Mouse (Mus musculus): Measurements from ENCODE around the gene Arl15.
A peak's percentile ranks its signal among the peaks of the same experiment; 100 is the strongest.

Arl15 gene

DNA sequence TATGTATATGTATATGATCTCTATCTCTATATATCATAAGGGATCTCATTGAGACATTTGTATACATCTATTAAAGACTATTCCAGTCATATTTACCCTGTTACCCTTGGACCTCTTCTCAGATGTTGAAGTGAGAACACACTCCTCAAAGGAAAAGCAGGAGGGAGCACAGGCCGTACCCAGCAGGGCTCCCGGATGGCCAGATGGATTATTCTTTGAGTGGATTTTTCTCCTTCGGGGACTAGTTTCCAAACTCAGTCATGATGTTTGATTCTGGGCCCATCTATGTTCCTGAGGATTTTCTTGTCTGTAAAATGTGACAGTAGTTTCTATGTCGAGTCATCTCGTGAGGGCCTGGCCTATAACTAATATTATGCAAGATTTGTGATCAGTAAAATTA, 142.9 kb downstream of the Arl15 start:
- peak; percentile 44 to 53 for DNase-seq

DNA sequence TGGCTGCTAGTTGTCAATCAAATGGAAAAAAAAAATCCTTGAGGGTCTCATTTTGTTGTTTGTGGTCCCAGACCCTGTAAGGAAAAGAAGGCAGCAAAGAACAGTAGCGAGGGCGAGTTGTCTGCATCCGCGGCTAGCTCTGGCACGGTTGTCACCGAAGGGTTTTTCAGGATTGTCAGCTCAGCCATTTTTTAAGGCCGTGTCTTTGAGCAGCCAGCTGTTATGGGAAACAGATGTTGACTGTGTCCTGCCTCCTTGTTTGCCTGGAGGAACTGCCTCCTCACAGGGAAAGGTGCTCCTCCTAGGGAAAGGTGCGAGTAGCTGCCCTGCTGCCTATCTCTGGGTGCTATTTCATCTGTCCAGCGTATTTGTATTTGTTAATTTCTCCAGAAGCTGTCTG, 144.3 kb downstream of the Arl15 start:
- no peak for DNase-seq

DNA sequence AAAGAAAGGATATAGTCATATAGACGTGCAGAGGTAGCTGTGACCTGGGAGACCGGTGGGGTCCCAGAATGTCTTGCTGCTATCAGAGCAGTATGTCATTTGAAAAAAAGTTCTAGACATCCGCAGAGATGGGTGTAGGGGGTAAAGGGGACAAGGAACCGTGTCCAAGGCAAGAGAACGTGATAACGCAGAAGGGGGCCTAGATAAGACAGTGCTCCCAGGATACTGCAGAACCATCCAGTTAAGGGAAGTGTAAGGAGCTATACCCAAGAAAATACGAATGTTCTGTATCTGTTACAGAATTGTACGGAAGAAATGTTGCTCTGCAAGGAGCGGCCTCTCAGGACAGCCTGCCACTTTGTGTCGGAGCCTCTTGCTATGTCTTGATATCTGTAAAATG, 144.8 kb downstream of the Arl15 start:
- DNase-seq, result no peak

DNA sequence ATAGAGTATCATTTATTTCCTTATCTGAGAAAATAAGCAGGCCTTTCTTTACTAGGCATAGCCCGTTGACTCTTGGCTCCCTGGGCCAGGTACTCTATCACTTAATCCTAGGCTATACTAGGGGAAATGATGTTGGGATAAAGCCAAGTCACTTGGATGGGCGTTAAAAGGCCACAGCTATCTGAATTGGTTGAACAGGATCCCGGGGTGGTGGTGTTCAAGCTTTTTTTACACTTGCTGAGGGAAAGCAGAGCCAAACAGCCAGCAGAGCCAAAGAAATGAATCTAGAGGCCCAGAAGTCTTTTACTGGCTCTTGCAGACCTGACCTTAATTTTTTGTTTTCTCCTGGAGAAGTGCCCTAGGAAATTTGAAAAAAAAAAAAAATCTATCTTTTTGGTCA, 145.4 kb downstream of the Arl15 start:
- peak in 1 of 2 experiments; percentile 18 for DNase-seq

DNA sequence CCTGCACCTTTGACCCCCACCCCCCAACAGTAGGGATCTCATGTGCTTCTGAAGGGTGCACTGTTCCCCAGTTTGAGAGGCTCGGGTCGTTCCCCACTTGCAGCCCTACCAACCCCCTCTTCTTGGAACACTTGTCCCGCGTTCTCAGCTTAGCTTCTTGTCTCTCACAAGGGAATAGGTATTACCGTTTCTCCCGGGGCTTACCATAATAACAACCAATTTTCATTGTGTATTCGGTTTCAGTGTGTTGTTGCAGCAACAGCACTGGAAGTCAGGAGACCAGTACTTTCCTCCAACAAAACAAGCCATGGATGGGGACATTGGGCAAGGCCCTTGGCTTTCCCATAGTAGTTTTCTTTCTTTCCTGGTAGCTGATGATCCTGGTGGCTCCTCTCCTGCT, 145.8 kb downstream of the Arl15 start:
- no peak for DNase-seq

DNA sequence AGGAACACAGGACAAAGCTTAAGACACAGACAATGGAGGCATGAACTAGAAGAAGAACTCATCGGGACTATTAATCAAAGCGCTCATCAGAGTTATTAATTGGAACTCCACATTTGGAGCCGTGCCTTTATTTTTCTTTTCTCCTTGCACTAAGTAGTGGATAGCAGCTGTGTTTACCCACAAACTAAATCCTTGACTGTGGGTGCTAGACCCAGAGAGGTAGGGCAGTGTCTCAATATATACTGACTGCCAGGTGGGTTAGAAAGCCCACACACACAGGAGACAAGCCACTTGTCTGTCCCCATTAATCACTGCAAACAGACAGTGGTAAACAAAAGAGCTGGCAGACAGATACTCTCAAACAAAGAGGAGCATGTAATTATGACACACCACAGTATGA, 147.6 kb downstream of the Arl15 start:
- no peak for DNase-seq

DNA sequence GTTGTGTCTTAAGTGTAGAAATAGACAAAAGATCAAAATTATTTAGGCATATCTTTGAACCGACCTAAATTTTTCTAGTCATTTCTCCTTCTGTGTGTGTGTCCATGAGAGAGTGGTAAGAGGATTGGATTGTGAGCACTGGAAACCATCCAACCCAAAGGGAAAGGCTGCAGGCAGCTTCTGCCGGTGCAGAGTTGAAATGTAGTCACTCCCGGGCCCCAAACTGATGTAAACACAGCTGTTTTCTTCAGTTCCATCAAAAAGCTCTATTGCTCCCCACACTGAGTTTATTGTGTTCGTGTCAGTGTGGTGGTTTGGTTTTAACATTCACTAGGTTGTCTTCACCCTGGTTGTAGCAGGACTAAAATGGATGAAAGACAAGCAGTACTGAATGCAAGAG, 153.2 kb downstream of the Arl15 start:
- no peak for DNase-seq

DNA sequence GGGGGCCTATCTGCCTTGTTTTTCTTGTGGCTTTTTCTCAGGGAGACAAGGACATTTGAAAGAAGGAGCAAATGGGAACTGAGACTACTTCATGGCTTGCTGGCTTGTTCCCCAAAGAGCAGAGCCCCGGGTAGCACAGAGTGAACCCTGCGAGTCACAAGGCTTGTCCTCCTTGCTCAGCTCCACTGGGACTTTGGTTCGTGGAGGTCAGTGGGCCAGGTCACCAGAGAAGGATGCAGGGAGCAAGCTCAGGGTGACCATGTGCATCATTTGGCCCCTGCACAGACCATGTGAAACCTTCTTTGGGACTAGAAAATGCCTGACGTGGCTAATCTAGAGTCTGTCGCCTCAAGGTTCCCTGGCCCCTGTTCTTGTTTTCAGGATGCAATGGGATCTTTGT, 155.4 kb downstream of the Arl15 start:
- DNase-seq, result no peak

DNA sequence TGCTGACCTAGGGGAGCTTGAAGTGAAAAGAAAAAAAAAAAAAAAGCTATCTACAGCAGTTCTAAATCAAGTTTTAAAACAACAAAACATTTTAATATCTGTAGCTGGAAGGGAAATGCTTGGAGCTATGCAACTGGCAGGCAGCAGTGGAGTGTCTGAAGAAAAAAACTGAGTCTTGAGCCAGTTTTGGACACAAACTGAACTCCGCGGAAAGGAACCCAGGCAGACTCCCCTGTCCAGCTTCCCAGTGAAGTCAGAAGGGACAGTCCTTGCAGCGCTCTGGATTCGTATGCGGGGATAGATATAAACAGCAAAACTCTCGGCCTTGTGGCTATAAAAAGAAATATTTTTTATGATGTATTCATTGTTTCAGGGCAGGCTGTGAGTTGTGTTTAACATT, 155.8 kb downstream of the Arl15 start:
- no peak for DNase-seq

DNA sequence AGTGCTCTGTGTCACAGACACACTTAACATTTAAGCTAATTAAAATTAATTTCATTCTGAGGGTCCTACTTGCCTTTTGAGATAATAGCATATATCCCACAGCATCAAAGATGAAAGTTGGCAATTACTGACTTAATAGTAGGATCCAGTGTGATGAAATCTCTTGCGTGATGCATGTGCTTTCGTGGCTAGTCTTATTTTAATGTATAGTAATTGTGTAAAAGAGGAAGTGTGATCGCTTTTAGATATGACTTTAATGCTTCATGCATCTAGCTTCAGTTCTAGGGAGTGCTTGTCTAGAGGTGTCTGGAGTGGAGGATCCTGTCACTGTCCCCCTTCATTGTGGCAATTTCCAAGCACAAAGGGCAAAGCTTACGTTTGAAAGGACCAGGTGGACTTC, 163.1 kb downstream of the Arl15 start:
- DNase-seq, result no peak

DNA sequence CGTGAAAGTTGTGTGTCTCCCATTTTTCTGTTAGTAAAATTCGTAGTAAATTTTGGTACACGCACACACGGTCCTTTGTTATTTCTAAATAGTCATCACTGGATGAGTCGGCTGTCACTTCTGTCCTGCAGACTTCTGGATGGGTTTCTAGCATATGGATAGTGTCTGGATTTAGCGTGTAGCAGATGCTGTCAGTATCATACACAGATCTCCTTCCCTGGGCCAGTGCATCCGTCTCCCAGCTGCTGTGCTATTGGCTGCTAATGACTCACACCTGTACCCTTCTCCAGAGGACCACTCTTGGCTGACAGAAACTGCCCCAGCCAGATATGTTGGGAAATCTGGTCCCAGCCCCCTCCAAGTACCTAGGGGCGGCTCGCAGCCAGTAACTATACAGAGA, 170.6 kb downstream of the Arl15 start:
- DNase-seq, result no peak

DNA sequence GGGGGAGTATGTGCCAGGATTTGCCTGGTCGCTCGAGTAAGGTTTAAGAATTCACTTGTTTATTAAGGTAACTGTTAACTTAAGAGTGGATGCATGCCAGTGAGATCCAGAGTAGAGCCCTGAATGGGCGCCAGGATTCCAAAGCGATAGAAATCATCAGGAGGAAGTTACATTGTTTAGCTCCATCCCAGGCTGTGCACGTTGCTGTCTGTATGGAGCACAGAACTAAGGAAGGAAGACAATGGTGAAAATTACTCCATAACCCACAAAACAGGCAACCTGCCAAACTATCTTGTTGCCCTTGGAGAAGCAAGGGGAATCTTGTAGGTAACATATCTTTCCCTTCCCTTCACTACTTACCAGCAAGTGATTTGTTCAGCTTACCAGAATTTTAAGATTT, 176.4 kb downstream of the Arl15 start:
- DNase-seq, result no peak

DNA sequence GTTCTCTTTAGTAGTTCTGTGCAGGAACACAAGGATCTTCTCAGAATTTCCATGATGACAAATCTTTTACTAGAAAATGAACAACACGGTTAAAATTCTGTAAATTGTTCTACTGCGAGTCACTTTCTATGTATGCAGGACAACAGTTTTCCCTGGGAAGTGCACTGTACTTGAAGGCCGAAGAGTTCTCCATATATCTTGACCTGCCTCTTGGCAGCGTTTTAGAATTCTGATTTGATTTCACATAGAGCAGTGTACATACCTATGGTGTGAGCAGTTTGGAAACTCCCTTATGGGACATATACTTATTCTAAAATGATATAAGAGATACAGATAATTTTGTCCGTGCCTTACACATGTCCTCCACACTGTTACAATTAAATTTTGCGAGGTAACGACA, 178.1 kb downstream of the Arl15 start:
- DNase-seq, result no peak

DNA sequence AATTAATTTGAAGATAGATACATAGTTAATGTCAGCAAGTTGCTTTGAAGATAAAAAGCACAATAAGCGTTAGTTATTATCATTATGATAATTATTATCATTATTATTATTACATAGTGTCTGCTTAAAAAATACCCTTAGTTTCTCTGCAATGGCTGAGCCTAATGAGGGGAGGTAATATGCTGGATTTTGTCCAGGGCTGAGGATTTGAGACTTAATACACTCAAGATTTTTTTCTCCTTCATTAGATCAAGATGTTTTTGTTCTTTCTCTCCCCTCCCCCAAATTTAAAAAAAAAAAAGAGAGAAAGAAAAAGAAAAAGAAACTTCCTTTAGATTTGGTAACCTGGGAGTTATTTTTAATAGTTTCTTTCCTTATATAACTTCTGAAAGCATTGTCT, 180.6 kb downstream of the Arl15 start:
- DNase-seq, result no peak

DNA sequence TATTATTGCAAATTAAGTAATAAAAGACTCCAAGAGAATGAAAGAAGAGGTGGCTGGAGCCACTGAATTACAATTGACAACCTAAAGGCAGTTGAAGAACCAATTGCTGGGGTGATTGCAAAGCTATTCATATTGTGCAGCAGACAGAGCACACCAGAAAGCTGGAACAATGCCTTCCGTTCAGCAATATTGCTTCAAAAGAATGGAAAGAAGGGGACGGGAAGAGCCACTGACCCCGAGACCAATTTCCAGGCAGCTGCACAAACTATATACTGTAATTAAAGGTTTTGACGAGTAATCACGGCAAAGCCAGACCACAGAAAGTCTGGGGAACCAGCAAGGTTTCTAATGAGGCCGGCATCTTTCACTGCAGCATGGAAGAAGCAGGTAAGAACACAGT, 181.4 kb downstream of the Arl15 start:
- DNase-seq, result no peak

DNA sequence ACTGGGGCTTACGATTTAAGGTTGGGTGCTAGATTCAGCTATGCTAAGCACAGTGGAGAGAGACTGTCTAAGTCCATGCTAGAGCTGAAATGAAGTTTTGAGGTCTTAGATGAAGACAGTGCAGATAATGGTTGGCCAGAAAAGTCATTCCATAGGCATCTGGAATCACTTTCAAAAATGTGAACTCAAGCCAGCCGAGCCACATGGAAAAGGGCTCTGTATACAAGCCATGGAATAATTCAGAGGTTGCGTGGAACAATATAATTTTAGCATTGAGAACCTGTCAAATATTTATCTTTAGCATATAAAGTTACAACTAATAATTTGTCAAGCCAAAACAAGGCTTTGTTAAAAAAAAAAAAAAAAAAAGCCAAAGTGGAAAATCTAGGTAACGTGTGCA, 182.6 kb downstream of the Arl15 start:
- no peak for DNase-seq

DNA sequence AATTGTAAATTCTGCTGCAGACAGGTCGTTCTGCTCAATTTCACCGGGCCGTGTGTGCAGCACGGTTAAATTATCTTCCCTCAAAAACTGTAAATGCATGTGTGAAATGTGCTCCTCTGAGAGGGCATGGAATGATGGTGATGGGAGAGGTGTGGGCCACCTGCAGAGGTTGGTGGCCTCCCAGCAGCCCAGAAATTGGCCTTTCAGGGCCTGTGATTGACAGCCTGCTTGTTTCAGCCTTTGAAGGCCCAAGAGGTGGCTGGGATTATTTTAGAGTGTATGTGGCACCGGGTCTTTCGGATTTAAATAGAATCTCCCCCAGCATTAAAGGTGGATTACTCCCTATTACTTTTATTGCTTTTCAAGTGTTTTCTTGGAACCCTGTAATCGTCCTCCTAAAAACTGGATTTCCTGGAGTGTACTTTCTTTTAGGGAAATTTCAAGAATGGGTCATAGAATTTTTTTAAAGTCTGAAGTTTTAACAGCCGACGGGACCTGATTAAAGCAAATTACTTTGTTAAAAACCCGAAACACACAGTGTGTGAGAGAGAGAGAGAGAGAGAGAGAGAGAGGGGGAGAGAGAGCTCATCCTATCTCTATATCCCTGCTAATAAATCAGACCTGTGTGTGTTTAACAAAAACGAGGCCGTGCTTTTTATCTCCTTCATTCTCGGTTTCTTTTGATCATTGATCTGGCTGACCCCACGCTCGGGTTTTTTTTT, 186.6 kb downstream of the Arl15 start:
- DNase-seq, result no peak

DNA sequence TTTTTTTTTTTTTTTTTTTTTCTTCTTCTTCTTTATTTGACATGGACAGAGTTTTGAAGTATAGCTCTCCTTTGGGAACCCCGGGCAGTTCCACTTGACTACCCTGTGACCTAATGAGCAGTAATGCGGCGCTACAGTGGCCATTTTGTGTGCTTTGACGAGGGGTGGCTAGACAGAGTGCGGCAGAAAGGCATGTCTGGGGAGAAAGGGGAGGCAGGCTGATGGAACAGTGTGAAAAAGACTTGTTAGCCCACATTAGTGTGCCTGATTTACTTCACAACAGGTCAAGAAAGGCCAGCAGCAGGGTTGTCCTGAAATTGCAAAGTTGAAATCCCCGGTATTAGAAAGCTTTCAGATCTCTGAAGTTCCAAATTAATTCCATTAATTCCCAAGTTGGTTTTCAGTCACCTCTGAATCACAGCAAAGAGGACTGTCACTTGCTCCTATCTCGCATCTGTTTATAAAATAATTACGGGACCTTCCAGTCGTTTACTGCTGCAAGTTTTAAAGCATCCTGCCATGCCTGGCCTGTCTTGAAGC, 187.2 kb downstream of the Arl15 start:
- no peak for DNase-seq

DNA sequence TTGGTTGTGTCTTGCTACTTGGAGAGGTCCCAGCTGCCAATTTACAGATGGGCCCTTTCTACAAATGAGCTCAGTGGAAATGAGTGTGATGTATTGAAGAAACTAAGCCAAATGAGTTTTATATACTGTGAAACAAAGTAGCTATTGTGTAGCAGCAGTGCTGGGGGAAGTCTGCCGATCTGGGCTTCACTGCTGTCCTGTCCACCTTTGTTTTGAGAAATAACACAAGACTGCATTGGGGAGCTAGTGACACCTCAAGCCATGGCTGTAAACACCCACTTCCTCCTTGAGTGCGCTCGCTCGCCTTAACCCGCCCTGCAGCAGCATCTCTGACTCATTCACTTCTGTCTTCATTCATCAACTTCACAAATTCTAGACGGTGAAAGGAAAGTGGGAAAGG, 189.3 kb downstream of the Arl15 start:
- no peak for DNase-seq

DNA sequence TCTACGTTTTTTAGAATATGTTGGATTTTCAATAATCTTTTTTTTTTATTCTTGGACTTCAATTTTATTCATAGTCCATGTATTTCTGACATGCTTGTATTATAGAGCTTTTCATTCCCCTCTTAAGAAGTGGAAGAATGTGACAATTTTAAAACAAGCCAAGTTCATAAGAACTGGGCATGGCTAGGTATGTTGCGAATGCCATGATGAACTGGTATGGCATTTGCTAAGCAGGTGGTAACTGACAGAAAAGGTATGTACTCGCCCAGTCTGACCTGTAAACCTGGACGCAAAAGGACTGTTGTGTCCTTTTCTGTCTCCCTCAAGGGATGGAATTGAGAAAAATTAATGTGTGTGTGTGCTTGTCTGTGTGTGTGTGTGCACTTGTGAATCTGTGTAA, 190.2 kb downstream of the Arl15 start:
- DNase-seq, result no peak

DNA sequence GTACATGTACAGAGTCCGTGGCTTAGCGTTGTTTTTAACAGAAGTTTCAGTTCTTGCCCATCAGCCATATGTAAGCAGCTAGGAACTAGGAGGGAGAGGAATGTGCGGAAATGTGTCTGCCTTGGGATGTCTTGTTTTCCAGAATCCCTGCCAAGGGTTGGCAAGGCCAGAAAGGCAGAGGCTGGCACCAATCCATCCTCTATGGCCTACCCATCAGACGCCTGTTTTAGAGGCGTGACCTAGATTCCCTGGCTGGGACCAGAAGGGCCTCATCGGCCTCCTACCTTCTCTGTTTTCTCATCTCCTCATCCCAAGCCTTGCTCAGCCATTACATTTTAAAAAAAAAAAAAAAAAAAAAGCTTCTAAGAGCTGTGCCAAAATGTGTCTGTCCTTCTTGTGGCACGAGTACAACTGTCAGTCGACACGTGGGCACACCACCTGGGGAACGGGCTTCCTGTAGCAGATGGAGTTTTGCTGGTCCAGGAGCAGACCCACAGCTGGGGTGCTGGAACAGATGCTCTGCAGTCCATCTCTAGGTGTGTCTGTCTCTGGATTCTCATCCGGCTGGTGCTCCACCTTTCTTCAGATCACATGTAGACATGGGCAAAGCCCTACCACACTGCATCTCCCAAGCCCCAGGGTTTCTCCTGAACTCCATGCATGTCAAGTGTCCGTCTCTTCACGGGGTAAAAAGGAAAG, 192.7 kb downstream of the Arl15 start:
- DNase-seq, result peak; percentile 91 to 93

DNA sequence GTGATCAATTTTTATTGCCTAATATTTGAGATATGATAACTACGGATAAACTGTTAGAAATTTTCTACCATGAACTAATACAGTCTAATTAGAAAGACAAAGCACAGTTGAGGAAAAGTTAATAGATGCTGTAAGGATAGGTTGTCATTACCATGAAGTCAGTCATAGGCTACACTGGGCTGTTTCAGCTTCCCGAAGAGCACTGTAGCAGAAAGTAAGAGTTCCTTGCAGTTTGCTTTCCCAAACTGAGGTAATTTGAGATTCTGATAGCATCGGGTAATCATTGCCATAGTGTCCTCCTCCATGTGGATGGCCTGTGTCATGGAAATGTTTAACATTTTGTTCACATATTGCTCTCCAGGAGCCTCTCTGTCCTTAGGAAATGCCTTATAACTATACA, 195.9 kb downstream of the Arl15 start:
- DNase-seq, result no peak

DNA sequence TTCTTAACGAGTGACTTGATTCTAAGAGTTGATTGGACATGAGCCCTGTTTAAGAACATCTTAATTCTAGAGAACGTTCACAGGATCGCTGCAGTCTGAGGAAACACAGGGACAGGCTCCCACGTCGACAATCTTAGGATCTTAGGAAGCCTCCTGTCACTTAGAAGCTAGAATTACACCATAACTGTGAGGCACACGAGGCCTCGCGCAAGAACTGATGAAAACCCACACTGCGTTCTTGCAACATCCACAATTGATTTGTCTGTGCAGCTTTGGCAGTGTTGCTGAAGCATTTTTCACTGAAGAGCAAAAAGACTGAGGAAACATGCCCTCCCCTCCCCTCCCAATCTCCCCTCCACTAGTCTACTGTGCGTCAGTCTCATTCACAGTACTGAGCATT, 196.4 kb downstream of the Arl15 start:
- DNase-seq, result no peak

DNA sequence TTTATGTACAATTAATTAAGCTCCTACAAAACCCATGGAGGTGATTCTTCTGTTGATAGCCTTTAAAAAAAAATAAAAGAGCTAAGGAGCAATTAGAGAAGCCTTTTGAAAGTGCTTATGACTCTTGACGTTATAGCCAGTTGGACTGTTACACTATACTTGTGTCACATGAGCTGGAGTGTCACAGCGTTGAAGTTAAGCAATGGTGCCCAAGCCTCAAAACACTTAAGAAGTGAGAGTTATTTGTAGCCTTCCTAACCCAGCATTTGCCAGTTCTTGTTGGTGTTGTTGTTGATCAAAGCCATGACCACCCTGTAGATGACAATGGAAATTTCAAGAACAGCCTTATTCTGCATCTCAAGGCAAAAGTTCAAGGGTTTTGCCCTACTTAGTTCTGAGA, 198.8 kb downstream of the Arl15 start:
- DNase-seq, result no peak

DNA sequence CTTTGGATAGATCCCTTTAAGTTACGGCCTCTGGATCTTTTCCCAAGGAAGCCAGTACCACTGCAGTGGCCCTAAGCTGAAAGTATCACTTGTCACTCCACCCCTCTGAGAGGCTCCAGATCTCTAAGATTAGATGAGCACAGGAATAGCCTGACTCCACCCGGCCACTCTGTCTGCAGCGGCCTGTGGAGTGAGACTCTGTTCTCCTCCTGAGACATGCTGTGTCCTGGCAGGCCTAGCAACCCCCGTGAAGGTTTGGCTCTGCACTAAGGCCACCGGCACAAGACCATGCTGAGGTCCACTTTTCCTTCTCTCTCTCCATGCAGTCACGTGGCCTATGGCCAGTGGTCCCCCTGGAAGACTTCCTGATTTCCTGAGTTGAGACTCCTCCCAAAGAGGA, 200.3 kb downstream of the Arl15 start:
- peak; percentile 61 to 62 for DNase-seq
